Mouse (Mus musculus) hindbrain, postnatal 0 days (tissue): ENCODE measurements around the gene Akr1b8. TPM values are rescaled to one million over a fixed set of nuclear protein-coding genes. Genes with fewer than 3 reads are reported as not detected.
"Not testable (repeated sequence)": the region's sequence is repeated elsewhere in the genome, so short reads cannot be mapped to it uniquely, and the experiment has no call there.

Source experiments
- ATAC-seq: fragments of 200-750 bp; cut with Nextera tagmentation; 2 replicates; pipeline ENCODE4 v1.8.0; 2017; ENCODE audit warnings: mild to moderate bottlenecking, moderate TSS enrichment, moderate library complexity
- DNase-seq: peaks from one replicate; pipeline ENCODE4 v3.0.0-alpha.2; 2015; ENCODE audit warnings: low spot score
- H3K27ac ChIP-seq: fragments of 300-500 bp; sonication (generic); 2 replicates; pipeline ENCODE4 v1.5.1; 2014; ENCODE audit warnings: mild to moderate bottlenecking
- H3K27me3 ChIP-seq: fragments of 300-500 bp; sonication (generic); 2 replicates; pipeline ENCODE4 v1.6.1; 2014; ENCODE audit warnings: low read length, mixed read lengths; ENCODE audit not compliant: insufficient read depth
- H3K36me3 ChIP-seq: fragments of 300-500 bp; sonication (generic); 2 replicates; pipeline ENCODE4 v1.6.1; 2014; ENCODE audit warnings: low read length, mixed read lengths; ENCODE audit not compliant: insufficient read depth
- H3K4me1 ChIP-seq: fragments of 300-500 bp; sonication (generic); 2 replicates; pipeline ENCODE4 v1.6.1; 2014; ENCODE audit warnings: antibody characterized with exemption, low read length, mixed read lengths; ENCODE audit not compliant: insufficient read depth
- H3K4me2 ChIP-seq: fragments of 300-500 bp; sonication (generic); 2 replicates; pipeline ENCODE4 v1.6.1; 2014; ENCODE audit warnings: low read depth, mild to moderate bottlenecking, low read length, moderate library complexity, mixed read lengths
- H3K4me3 ChIP-seq: fragments of 300-500 bp; sonication (generic); 2 replicates; pipeline ENCODE4 v1.5.1; 2014; ENCODE audit warnings: low read length
- H3K9ac ChIP-seq: fragments of 300-500 bp; sonication (generic); replicated peaks from 2 replicates; pipeline ENCODE4 v1.6.1; 2014; ENCODE audit warnings: mild to moderate bottlenecking, low read length, moderate library complexity, mixed read lengths
- H3K9me3 ChIP-seq: fragments of 300-500 bp; sonication (generic); 2 replicates; pipeline ENCODE4 v1.6.1; 2016; ENCODE audit warnings: low read length, mixed read lengths
- CTCF ChIP-seq: IDR thresholded peaks from 2 replicates; pipeline ENCODE4 v1.5.1; 2016; ENCODE audit warnings: antibody characterized with exemption, control low read depth, low read depth
- WGBS: fragments of 180-500 bp; shearing (Covaris S2); extraction: QIAGEN DNeasy Blood & Tissue Kit; methylation state at CpG from one replicate; pipeline ENCODE4 v1.1.7; 2014; 5-methylcytosine and 5-hydroxymethylcytosine counted together
- polyA plus RNA-seq: library from polyadenylated mRNA; unstranded; fragments of >200 nt; fragmentation: Nextera tagmentation; extraction: Ambion mirVana; gene quantifications from 2 replicates; pipeline ENCODE4 v1.2.1, GENCODE M21; 2015
- total RNA-seq: library from RNA; depleted of rRNA; stranded (reverse); fragments of >200 nt; gene quantifications from 2 replicates; pipeline ENCODE4 v1.2.3, GENCODE M21; 2014

The Akr1b8 gene
- total and polyA plus RNA-seq, 2 experiments from 2014 or later, result 1.6 to 3.8 TPM

GRCm38 (mm10) chr6:34355841-34356240, 1.9 kb downstream of the Akr1b8 start:
- ATAC-seq, result no peak
- no peak for DNase-seq
- no peak for TF ChIP-seq CTCF
- H3K27me3 ChIP-seq, result no peaks in the 10 kb centered on the region
- WGBS, result 87% methylated on average over 9 of the region's 9 CpGs
- no peaks in the 10 kb centered on the region for H3K4me1 ChIP-seq
- no peaks in the 10 kb centered on the region for H3K36me3 ChIP-seq
- no peak overlapping the region for H3K4me2 ChIP-seq
- no peak overlapping the region for H3K27ac ChIP-seq
- no peak overlapping the region for H3K4me3 ChIP-seq
- no peaks in the 10 kb centered on the region for H3K9me3 ChIP-seq
- H3K9ac ChIP-seq, result no peak overlapping the region

DNA sequence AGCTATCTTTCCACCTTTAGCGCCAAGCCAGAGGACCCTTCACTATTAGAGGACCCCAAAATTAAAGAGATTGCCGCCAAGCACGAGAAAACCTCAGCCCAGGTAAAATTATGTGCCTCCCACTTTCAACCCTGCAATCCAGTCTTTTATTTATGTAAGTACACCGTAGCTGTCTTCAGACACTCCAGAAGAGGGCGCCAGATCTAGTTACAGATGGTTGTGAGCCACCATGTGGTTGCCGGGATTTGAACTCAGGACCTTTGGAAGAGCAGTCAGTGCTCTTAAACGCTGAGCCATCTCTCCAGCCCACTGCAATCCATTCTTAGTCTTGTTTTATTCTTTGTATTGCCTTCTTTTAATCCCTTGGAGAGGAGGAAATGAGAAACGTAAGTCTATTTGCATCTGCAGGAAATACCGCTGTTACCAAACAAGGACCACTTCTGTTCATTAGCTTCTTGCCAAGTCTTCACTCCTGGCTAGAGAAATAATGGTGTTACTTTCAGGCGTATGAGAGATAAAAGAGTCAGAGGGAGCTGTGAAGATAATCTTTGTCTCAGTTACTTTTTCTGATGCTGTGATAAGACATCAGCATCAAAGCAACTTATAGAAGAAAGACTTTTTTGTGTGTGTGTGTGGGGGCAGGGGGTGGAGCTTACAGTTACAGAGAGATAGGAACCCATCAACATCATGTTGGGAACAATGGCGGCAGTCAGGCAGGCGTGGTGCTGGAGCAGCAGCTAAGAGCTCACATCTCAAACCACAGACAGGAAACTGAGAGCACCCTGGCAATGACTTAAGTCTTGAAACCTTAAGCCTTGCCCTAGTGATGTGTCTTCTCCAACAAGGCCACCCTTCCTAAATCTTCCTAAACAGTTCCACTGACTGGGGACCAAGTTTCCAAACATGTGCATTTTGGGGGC, 10.6 kb downstream of the Akr1b8 start:
- 83% methylated on average over 12 of the region's 12 CpGs for WGBS
- Histone ChIP-seq H3K27me3 (no peaks in the 10 kb centered on the region), H3K36me3 (no peaks in the 10 kb centered on the region), H3K9me3 (no peaks in the 10 kb centered on the region), H3K27ac (no peak overlapping the region), H3K9ac (no peak overlapping the region), H3K4me2 (no peak overlapping the region), H3K4me1 (no peaks in the 10 kb centered on the region), H3K4me3 (no peak overlapping the region)
- TF ChIP-seq CTCF, result no peak
- no peak for ATAC-seq
- no peak for DNase-seq

DNA sequence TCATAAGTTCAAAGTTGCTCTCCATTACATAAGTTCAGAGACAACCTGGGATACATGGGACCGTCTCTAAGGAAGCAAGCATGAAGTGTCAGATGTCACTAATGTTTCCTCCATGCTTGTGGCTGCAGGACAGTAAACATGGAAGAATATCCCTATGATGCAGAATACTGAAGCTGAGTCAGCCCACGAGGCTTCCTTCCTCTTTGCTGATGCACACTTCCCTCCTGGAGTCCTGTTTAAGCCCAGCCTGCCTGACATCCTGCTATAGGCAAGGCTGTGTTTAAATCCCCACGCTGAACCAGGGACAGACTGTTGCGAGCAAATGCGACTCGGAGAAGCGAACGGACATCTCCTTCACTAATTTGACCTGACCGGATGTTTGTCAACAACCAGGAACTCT, 14.1 kb downstream of the Akr1b8 start:
- 83% methylated on average over 9 of the region's 9 CpGs for WGBS
- Histone ChIP-seq H3K4me3 (no peak overlapping the region), H3K36me3 (no peaks in the 10 kb centered on the region), H3K9me3 (no peaks in the 10 kb centered on the region), H3K27ac (no peak overlapping the region), H3K4me1 (no peaks in the 10 kb centered on the region), H3K4me2 (no peak overlapping the region), H3K27me3 (no peaks in the 10 kb centered on the region), H3K9ac (no peak overlapping the region)
- no peak for TF ChIP-seq CTCF
- DNase-seq (no peak), ATAC-seq (no peak)

- Histone ChIP-seq H3K4me3 (no peak overlapping the region), H3K27me3 (no peaks in the 10 kb centered on the region), H3K4me2 (no peak overlapping the region), H3K36me3 (no peaks in the 10 kb centered on the region), H3K4me1 (no peaks in the 10 kb centered on the region), H3K27ac (no peak overlapping the region), H3K9ac (no peak overlapping the region), H3K9me3 (no peaks in the 10 kb centered on the region)
- no peak for TF ChIP-seq CTCF
- no peak for ATAC-seq
- DNase-seq, result no peak
- WGBS, result 62% methylated on average over 8 of the region's 8 CpGs
Measured at GRCm38 (mm10) chr6:34370081-34370480, 16.2 kb downstream of the Akr1b8 start.

DNA sequence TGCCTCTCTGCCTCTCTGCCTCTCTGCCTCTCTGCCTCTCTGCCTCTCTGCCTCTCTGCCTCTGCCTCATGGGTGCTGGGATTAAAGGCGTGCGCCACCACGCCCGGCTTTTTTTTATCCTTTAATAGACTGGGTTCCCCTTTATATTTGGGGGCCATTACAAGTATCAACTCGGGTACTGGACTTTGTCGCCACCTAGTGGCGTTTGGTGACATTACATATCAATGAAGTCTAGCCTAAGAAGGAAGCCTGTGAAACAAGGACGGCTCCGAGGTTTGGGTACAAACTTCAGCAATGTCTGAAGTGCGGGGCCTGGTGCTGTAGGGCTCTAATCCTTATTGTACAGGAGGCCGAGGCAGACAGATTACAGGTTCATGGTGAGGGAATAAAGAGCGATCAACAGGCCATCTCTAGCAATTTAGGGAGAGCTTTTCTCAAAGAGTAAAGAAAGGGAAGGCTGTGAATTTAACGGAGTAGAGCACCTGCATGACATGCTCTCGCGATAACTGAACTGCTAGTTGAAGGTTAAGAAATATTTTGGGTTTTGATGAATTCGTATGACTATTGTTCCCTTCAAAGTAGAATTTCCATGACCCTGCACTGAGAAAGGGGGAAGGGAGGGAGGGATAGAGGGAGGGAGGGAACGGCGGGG, 17.9 kb downstream of the Akr1b8 start:
- DNase-seq (peak; percentile 91), ATAC-seq (peak; percentile 56; the same call in 1 of the 2 replicates)
- H3K27me3 ChIP-seq, result no peaks in the 10 kb centered on the region

GRCm38 (mm10) chr6:34373841-34374240, 19.9 kb downstream of the Akr1b8 start:
- TF ChIP-seq CTCF, result no peak
- Histone ChIP-seq H3K9me3 (no peaks in the 10 kb centered on the region), H3K27ac (no peak overlapping the region), H3K27me3 (no peaks in the 10 kb centered on the region), H3K9ac (no peak overlapping the region), H3K4me1 (no peaks in the 10 kb centered on the region), H3K4me2 (no peak overlapping the region), H3K4me3 (no peak overlapping the region), H3K36me3 (no peaks in the 10 kb centered on the region)
- 79% methylated on average over 7 of the region's 7 CpGs for WGBS
- DNase-seq (no peak), ATAC-seq (no peak)

More for the DNA sequence above, 17.9 kb downstream of the Akr1b8 start:
- TF ChIP-seq CTCF, result peak; percentile 79
- peak overlapping the region; percentile 37 for H3K4me2 ChIP-seq
- no peak overlapping the region for H3K27ac ChIP-seq
- 21% methylated on average over 18 of the region's 18 CpGs for WGBS
- H3K4me1 ChIP-seq, result no peaks in the 10 kb centered on the region
- no peaks in the 10 kb centered on the region for H3K9me3 ChIP-seq
- no peaks in the 10 kb centered on the region for H3K36me3 ChIP-seq
- no peak overlapping the region for H3K9ac ChIP-seq
- no peak overlapping the region for H3K4me3 ChIP-seq

DNA sequence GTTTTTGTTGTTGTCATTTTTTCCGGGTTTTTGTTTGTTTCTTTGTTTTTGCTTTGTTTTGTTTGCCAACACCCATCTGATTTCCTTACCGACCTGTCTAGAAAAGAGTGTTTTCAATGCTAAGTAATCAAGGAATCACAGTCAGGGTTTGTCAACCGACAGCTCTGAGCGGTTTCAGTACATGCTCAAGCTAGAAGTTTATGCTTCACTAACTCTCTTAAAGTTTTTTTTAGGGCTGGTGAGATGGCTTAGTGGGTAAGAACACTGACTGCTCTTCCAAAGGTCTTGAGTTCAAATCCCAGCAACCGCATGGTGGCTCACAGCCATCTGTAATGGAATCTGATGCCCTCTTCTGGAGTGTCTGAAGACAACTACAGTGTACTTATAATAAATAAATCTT, 22.0 kb downstream of the Akr1b8 start:
- not testable (repeated sequence) for ATAC-seq, H3K9ac ChIP-seq, H3K27ac ChIP-seq

More for the DNA sequence above, 22.0 kb downstream of the Akr1b8 start:
- not testable (repeated sequence) for H3K27me3 ChIP-seq, H3K4me3 ChIP-seq, H3K36me3 ChIP-seq, H3K9me3 ChIP-seq, H3K4me2 ChIP-seq, H3K4me1 ChIP-seq, DNase-seq
- WGBS, result 77% methylated on average over 5 of the region's 5 CpGs
